Mouse (Mus musculus) lung, embryonic 15.5 days (tissue): Measurements from ENCODE around the gene Smarcd1. TPM values are rescaled to one million over a fixed set of nuclear protein-coding genes. Genes with fewer than 3 reads are reported as not detected.

Experiments used
- ATAC-seq: fragments of 200-750 bp; cut with Nextera tagmentation; 2 replicates; pipeline ENCODE4 v1.8.0; 2017; ENCODE audit warnings: moderate number of reproducible peaks, borderline replicate concordance; ENCODE audit not compliant: low FRiP score, low TSS enrichment; ENCODE audit errors: extremely low read depth
- H3K27ac ChIP-seq: fragments of 300-500 bp; sonication (generic); 2 replicates; pipeline ENCODE4 v1.5.1; 2015; ENCODE audit warnings: moderate library complexity, mild to moderate bottlenecking, inconsistent platforms
- H3K27me3 ChIP-seq: fragments of 300-500 bp; sonication (generic); 2 replicates; pipeline ENCODE4 v1.6.1; 2015; ENCODE audit warnings: inconsistent platforms
- H3K36me3 ChIP-seq: fragments of 300-500 bp; sonication (generic); 2 replicates; pipeline ENCODE4 v1.6.1; 2015; ENCODE audit warnings: inconsistent platforms
- H3K4me1 ChIP-seq: fragments of 300-500 bp; sonication (generic); 2 replicates; pipeline ENCODE4 v1.6.1; 2015; ENCODE audit warnings: inconsistent platforms
- H3K4me2 ChIP-seq: fragments of 300-500 bp; sonication (generic); 2 replicates; pipeline ENCODE4 v1.6.1; 2015; ENCODE audit warnings: inconsistent platforms, mild to moderate bottlenecking, moderate library complexity
- H3K4me3 ChIP-seq: fragments of 300-500 bp; sonication (generic); 2 replicates; pipeline ENCODE4 v1.5.1; 2015; ENCODE audit warnings: mild to moderate bottlenecking, inconsistent platforms
- H3K9ac ChIP-seq: fragments of 300-500 bp; sonication (generic); 2 replicates; pipeline ENCODE4 v1.6.1; 2015; ENCODE audit warnings: inconsistent platforms
- H3K9me3 ChIP-seq: fragments of 300-500 bp; sonication (generic); 2 replicates; pipeline ENCODE4 v1.6.1; 2016; ENCODE audit warnings: inconsistent platforms
- WGBS: fragments of 180-500 bp; shearing (Covaris S2); methylation state at CpG from one replicate; pipeline ENCODE4 v1.1.7; 2015; 5-methylcytosine and 5-hydroxymethylcytosine counted together
- polyA plus RNA-seq: library from polyadenylated mRNA; unstranded; fragments of >200 nt; fragmentation: Nextera tagmentation; extraction: Ambion mirVana; gene quantifications from 2 replicates; pipeline ENCODE4 v1.2.1, GENCODE M21; 2015

Gene Smarcd1
- polyA plus RNA-seq, 1 experiment from 2014 or later = 41.1 TPM

DNA sequence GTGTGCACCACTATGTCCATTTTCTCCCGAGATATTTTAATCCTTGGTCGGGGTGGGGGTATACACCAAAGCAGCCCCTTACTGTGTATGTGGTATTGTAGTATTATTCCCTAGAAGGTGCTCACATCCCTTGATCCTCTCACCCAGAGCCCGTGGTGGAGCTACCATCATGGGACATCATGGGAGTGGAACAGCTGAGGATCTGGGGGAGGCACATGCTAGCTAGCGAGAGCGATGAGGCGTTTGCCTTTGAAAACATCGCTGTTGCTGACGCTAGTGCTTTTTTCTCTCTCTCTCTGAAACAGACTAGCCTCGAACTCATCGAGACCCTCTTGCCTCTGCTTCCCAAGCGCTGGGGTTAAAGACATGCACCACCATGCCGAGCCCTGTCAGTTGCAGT is 14.9 kb downstream of the Smarcd1 start:
- Histone ChIP-seq H3K4me3 (no peak overlapping the region), H3K27ac (no peak overlapping the region), H3K27me3 (no peaks in the 10 kb centered on the region), H3K9ac (no peak overlapping the region), H3K36me3 (peaks cover 27% of the 10 kb centered on the region), H3K4me2 (no peak overlapping the region), H3K4me1 (0 out of 2 replicates have a peak, but pooled peaks cover 2% of the 10 kb centered on the region), H3K9me3 (no peaks in the 10 kb centered on the region)
- no peak for ATAC-seq
- WGBS = 83% methylated on average over 12 of the region's 12 CpGs

DNA sequence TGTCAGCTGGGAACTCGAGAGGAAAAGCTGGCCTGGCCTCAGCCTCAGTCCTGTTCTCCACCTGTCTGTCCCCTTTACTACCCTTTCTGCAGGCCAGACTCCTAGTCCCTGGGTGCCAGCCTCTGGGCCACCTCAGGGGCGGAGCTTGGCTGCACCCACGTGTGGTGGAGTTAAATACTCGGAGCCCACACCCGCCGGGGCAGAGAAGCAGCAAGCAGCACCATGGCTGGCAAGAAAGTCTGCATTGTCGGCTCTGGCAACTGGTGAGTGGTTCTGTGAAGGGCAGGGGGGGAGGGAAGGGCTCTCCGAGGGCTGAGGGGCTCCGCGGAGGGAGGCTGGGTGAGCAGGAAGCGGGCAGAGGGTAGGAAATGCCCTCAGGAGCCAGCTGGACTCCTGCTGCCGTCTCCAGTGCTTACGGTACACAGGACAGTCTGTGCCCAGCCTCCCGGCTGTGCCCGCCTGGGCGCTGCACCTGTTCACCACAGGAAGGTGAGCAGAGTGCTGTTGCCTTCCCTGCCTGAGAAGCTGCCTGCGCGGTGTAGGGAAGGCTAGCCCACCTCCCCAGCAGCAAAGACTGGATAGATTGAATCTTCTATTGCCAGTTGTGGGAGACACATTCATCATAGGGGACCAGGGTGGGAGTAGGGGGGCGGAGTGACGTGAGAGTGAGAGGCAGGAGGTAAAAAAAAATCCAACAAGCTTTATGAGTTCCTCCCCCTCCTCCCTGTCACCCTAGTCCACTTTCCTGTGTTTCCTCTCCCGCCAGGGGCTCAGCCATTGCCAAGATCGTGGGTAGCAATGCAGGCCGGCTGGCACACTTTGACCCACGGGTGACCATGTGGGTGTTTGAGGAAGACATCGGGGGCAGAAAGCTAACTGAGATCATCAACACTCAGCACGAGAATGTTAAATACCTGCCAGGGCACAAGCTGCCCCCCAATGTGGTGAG is 15.7 kb downstream of the Smarcd1 start, which contains the start of gene Gpd1:
Gene Gpd1, plus strand, starts transcription at position 130 of the 949 bp plus-strand sequence.
- 55% methylated on average over 26 of the region's 26 CpGs for WGBS
- 0 out of 2 replicates have a peak, but pooled peaks cover 6% of the 10 kb centered on the region for H3K4me1 ChIP-seq
- no peak for ATAC-seq
- no peak within 1 kb of the TSS for H3K9ac ChIP-seq
- peak within 1 kb of the TSS; percentile 7; the same call in 1 of the 2 replicates for H3K4me2 ChIP-seq
- no peak within 1 kb of the TSS for H3K27ac ChIP-seq
- H3K4me3 ChIP-seq = no peak within 1 kb of the TSS
- no peaks in the 10 kb centered on the region for H3K9me3 ChIP-seq
- no peaks in the 10 kb centered on the region for H3K27me3 ChIP-seq
- peaks cover 18% of the 10 kb centered on the region for H3K36me3 ChIP-seq

DNA sequence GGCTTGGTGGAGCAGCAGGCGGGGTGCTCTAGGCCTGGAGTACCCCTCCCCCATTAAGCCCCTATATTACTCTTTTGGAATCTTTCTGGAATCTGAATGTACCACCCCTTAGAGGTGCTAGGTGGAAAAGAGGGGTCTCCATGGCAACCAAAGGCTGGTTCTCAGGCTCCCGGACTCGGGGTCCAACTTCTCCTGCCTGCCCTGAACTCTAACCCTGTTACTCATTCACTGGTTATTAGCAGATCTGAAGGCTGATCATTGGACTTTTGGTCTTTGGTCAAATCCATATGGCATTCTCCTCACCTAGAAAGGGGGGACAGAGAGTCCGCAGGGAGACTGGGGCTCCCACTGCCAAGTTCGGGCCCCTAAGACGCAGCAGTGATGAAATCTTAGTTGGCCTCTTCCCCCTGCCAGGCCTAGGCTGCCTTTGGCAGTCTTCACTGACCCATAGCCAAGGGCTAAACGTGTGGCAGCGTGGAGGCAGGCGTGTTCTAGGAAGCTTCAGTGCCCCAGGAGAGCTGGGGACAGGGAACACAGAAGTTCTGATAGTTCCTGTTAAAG is 16.6 kb downstream of the Smarcd1 start:
- no peak for ATAC-seq
- H3K9me3 ChIP-seq = no peaks in the 10 kb centered on the region
- H3K9ac ChIP-seq = no peak overlapping the region
- peaks cover 13% of the 10 kb centered on the region for H3K4me1 ChIP-seq
- no peak overlapping the region for H3K4me3 ChIP-seq
- H3K27me3 ChIP-seq = no peaks in the 10 kb centered on the region
- H3K27ac ChIP-seq = no peak overlapping the region
- H3K36me3 ChIP-seq = peaks cover 9% of the 10 kb centered on the region
- H3K4me2 ChIP-seq = no peak overlapping the region
- whole genome bisulfite sequencing = 87% methylated on average over 9 of the region's 9 CpGs

DNA sequence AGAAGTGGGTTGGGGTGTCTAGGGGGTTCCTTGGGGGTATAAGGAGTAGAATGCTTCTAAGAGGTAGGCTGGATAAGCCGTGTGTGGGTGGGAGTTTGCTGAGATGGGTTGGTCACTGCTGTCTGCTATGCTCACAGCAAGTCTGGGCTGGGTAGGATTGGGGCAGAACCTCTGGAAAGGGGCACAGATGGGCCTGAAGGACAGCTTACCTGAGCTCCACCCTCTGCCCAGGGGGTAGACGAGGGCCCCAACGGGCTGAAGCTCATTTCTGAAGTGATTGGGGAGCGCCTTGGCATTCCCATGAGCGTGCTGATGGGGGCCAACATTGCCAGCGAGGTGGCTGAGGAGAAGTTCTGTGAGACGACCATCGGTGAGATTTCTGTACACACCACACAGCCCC is 17.9 kb downstream of the Smarcd1 start:
- no peak for ATAC-seq
- Histone ChIP-seq H3K27me3 (no peaks in the 10 kb centered on the region), H3K9ac (no peak overlapping the region), H3K4me1 (peaks cover 27% of the 10 kb centered on the region), H3K9me3 (no peaks in the 10 kb centered on the region), H3K27ac (no peak overlapping the region), H3K4me3 (no peak overlapping the region), H3K4me2 (no peak overlapping the region), H3K36me3 (no peaks in the 10 kb centered on the region)
- WGBS = 70% methylated on average over 8 of the region's 8 CpGs

DNA sequence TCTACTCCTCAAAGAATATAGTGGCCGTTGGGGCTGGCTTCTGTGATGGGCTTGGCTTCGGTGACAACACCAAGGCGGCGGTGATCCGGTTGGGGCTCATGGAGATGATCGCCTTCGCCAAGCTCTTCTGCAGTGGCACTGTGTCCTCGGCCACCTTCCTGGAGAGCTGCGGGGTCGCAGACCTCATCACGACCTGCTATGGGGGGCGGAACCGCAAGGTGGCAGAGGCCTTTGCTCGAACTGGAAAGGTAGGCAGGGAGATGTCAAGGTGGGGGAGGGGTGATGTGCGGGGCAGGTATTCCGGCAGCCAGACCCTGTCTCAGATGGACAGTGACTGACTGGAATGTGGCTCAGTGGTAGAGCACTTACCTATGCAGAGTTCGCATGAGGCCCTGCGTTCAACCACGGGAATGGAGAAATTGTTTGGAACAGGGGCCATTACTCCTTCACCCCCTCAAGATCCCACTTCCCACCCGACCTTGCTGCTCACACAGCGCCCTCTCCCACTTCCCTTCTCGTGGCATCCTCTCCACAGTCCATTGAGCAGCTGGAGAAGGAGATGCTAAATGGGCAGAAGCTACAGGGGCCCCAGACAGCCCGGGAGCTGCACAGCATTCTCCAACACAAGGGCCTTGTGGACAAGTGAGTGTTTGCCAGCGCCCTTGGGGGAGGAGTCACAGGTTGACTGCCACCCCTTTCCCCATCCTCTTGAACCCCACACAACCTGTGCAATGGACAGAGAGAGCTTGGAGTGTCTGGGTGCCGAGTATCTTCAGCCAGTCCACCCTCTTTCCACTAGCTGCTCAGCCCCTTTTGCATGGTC is 20.2 kb downstream of the Smarcd1 start:
- Histone ChIP-seq H3K27ac (no peak overlapping the region), H3K4me2 (no peak overlapping the region), H3K9ac (no peak overlapping the region), H3K4me1 (peaks cover 35% of the 10 kb centered on the region), H3K9me3 (no peaks in the 10 kb centered on the region), H3K4me3 (no peak overlapping the region), H3K27me3 (no peaks in the 10 kb centered on the region), H3K36me3 (no peaks in the 10 kb centered on the region)
- WGBS = 67% methylated on average over 25 of the region's 25 CpGs
- no peak for ATAC-seq

DNA sequence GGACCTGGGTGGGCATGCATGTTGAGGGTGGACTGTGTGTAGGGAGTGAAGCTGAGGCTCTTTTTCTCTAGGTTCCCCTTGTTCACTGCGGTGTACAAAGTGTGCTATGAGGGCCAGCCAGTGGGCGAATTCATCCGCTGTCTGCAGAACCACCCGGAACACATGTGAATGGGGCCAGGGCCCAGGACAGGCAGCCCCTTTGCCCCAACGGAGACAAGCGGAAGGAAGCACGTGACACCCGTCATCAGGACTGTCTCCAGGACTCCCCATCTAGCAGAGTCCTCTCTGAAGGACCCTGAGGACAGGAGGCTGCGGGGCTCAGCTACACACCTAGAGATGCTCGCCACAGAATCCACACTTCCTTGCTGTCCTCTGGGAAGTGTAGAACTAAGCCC is 21.2 kb downstream of the Smarcd1 start:
- H3K36me3 ChIP-seq = peaks cover 8% of the 10 kb centered on the region
- peaks cover 35% of the 10 kb centered on the region for H3K4me1 ChIP-seq
- WGBS = 57% methylated on average over 10 of the region's 10 CpGs
- no peak for ATAC-seq
- no peaks in the 10 kb centered on the region for H3K9me3 ChIP-seq
- no peak overlapping the region for H3K9ac ChIP-seq
- peak overlapping the region; percentile 56; the same call in 1 of the 2 replicates for H3K4me2 ChIP-seq
- no peaks in the 10 kb centered on the region for H3K27me3 ChIP-seq
- H3K4me3 ChIP-seq = no peak overlapping the region
- H3K27ac ChIP-seq = peak overlapping the region; percentile 89

DNA sequence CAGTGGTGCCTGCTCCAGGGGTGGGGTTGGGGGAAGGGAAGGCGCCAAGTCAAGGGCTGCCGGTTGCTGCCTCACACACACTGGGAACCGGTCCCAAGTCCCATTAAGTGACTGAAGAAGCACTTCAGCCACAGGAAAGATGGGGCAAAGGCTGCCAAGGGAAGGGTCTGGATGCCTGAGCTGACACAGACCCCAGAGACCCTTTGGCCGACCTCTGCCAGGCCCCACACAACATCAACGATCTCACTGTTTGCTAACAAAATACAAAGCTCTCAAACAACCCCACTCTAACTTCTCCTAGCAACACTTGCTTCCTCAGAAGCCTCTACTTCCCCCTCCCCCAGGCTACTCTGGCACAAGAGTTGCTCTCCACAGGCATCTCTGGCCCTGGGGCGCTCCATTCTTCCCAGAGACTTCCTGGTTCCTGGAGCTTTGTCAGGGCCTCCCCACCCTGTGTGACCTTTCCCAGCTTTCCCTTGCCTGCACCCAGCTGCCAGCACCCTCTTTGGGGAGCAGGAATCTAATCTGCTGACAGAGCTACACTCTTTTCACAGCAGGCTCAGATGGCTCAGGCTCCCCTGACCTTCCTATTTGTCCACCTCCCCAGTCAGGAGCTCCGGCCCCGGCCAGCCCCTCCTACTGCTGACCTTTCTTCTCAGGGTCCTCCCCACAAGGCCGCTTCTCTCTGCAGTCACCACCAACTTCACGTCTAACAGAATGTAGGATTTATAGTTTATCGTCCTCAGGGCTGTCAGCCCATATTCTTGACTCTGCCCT is 21.8 kb downstream of the Smarcd1 start:
- H3K27me3 ChIP-seq = no peaks in the 10 kb centered on the region
- H3K4me3 ChIP-seq = peak overlapping the region; percentile 82; the same call in 1 of the 2 replicates
- peak overlapping the region; percentile 21 for H3K9ac ChIP-seq
- no peaks in the 10 kb centered on the region for H3K9me3 ChIP-seq
- no peak for ATAC-seq
- peak overlapping the region; percentile 56 for H3K4me2 ChIP-seq
- peaks cover 35% of the 10 kb centered on the region for H3K4me1 ChIP-seq
- H3K36me3 ChIP-seq = peaks cover 13% of the 10 kb centered on the region
- peak overlapping the region; percentile 89 for H3K27ac ChIP-seq
- 21% methylated on average over 11 of the region's 11 CpGs for WGBS

DNA sequence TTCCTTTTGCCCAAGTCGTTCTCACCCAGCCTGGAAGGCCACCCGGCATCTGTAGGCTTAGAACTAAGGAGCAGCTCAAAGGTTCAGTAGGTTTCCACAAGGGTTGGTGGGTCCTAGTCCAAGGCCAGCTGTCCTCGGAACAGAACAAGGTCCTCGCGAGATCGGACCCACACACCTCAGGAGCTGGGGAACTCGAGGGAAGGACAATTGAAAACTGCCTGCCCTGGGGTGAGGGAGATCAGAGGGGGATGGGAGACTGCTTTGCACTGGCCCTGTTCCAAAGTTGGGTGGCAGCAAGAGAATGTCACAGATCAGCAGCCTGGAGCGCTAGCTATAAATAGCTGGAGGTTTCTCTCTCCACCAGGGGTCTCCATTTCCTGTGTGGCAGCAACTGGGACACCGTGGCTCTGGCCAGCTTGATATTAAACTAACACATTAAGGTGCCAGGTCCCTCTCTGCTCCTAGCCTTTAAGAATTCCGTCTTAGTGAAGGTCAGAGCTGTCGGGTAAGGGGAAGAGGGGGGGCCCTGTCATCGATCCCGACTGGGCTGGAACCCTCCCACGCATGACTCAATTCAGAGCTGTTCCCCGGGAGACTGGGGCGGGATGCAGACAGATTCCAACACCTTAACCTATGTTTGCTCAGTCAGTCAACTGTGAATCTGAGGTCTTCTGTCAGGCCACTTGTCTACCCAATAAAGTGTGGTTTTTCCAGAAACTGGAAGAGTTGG is 22.5 kb downstream of the Smarcd1 start:
- WGBS = 6% methylated on average over 16 of the region's 16 CpGs
- Histone ChIP-seq H3K27ac (peak overlapping the region; percentile 89), H3K4me1 (peaks cover 35% of the 10 kb centered on the region), H3K36me3 (peaks cover 21% of the 10 kb centered on the region), H3K4me2 (peak overlapping the region; percentile 56), H3K9ac (peak overlapping the region; percentile 21), H3K9me3 (no peaks in the 10 kb centered on the region), H3K27me3 (no peaks in the 10 kb centered on the region), H3K4me3 (peak overlapping the region; percentile 82)
- peak; percentile 36; the same call in 1 of the 2 replicates for ATAC-seq

DNA sequence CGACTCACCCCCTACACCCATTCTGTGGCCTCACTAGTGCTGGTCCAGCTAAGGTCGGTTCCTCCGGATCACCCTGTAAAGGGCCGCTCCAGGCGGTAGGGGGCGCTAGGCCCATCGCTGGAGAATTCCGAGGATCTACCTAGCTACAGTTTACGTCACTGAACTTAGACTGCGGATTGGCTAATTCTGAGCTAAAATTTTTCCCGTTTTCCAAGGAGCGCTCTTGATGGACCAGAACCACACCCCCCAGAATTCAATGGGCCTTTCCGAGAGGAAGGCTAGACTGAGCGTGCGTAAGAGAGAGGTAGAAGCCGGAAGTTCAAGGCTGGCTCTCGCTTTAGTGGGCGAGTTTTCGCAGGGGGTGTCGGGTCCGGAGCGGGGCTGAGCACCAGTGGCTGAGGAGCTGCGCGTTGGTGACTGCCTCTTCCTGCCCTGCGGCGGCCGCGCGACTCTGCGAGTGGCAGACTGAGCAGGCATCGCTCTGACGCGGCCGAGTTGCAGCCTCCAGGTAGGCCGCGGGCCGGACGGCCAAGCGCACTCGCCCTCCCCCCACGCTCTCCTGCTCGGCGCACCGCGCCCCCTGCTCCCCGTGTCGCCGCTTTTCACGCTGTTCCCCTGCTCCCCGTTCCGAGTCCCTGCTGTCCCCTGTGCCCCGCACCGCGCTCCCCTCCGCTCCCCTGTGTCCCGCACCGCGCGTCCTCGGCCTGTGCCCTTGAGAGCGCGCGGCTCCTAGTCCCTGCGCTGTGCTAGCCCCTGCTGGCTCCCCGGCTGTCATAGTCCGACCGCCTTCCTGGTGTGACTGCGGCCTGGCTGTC is 23.6 kb downstream of the Smarcd1 start, which contains the start of gene Cox14:
Gene Cox14, plus strand, starts transcription at position 278 of the 815 bp plus-strand sequence.
- Histone ChIP-seq H3K27ac (peak within 1 kb of the TSS; percentile 92), H3K36me3 (peaks cover 27% of the 10 kb centered on the region), H3K9ac (peak within 1 kb of the TSS; percentile 94), H3K4me2 (peak within 1 kb of the TSS; percentile 56), H3K4me3 (peak within 1 kb of the TSS; percentile 82), H3K4me1 (peaks cover 35% of the 10 kb centered on the region), H3K27me3 (no peaks in the 10 kb centered on the region), H3K9me3 (no peaks in the 10 kb centered on the region)
- under 1% methylated on average over 58 of the region's 68 CpGs for WGBS
- ATAC-seq = peak; percentile 93

DNA sequence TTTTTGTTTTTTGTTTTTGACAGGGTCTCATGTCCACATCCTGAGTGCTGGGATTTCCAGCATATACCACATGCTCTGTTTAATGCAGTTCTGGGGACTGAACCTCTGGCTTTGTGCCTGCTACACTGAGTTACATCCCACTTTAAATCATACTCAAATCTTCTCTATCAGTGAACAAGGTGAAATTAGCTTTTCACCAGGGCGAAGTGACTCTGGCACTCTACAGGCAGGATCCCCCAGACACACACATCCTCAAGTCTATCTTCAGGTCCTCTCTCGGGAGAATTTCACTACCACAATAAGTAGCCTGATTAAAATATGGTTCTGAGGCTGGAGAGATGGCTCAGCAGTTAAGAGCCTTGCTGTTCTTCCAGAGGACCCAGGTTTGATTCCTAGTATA is 24.6 kb downstream of the Smarcd1 start:
- WGBS = 66% methylated on average over 2 of the region's 2 CpGs
- H3K9ac ChIP-seq = peak overlapping the region; percentile 94
- H3K4me3 ChIP-seq = peak overlapping the region; percentile 82
- no peaks in the 10 kb centered on the region for H3K9me3 ChIP-seq
- peaks cover 35% of the 10 kb centered on the region for H3K4me1 ChIP-seq
- H3K4me2 ChIP-seq = peak overlapping the region; percentile 56
- H3K27me3 ChIP-seq = no peaks in the 10 kb centered on the region
- ATAC-seq = no peak
- H3K36me3 ChIP-seq = peaks cover 27% of the 10 kb centered on the region
- H3K27ac ChIP-seq = no peak overlapping the region
